Mouse (Mus musculus): ENCODE data around the gene Higd1a.

DNA sequence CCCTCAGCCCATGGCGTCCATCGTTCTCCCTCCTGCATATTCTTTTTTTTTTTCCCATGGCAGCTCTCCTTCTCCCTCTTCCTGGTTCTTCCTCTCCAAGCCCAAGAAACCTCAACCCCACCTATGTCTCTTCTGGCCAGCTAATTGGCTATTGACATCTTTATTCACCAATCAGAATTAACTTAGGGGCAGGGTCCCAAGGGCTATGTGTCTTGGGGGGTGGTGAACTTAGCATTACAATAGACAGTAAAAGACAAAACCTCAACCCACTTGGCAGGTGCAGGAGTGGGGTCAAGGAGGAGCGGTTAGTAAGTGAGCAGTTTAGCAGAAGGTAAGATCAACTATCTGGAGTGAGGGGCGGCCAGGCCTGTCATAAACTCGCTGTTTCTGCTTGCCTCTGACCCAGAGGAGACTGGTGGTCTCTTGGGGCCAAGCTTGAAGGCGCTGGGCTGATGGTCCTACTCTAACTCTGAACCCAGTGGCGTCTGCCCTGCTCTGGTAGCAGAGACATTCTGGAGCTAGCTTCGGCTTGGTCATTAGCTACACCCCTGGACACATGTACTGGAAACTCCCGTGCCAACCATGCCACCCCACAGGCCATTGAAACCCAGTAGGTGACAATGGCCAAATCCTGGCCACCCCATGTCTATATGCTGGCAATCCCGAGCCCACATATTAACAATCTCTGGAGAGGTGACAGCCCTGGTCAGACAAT is 49.4 kb upstream of the Higd1a start:
- TF ChIP-seq CTCF (IDR thresholded peaks at IDR 0.05; ENCODE audit: low read depth, low read length) = no peak
- no peak for TF ChIP-seq POLR2A (IDR thresholded peaks at IDR 0.05; ENCODE audit: insufficient read depth, low read length)
- no peak for TF ChIP-seq EP300 (IDR thresholded peaks at IDR 0.05; ENCODE audit: insufficient read depth, low read depth, low read length)

Data from ES-Bruce4 (cell line).